Mouse (Mus musculus) G1E-ER4 (cell line): Measurements from ENCODE around the gene Klk7. TPM values are rescaled to one million over a fixed set of nuclear protein-coding genes. Genes with fewer than 3 reads are reported as not detected.

ENCODE experiments used
- GATA1 ChIP-seq: IDR thresholded peaks from one replicate; pipeline ENCODE4 v1.8.0; 2012; ENCODE audit warnings: low read length, inconsistent platforms
- polyA plus RNA-seq: library from polyadenylated mRNA; stranded (reverse); fragments of >175 nt; gene quantifications from 2 replicates; pipeline ENCODE4 v1.2.3, GENCODE M21; 2012

The Klk7 gene
- polyA plus RNA-seq = not detected in 2 replicates

DNA sequence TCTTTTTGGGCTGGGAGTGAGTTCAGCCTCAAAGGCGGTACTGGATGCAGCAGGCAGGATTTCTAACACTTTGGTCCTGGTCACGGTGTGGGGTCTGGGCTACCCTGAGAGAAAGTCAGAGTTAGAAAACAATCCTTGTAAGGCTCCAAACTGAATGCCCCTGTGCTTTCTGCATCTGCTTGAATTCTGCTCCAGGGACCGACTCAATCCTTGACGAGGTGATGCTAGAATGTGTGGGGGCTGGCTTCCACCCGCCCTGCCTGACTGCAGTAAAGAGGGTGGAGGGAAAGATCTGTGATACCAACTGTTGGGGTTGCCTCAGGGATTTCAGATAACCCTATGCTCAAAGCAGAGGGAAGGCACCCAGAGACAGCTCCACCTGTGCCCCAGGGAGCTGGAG, at the start of gene Klk7:
Klk7 (plus strand) TSS at position 301 of the 400 bp plus-strand sequence.
- no peak for TF ChIP-seq GATA1

DNA sequence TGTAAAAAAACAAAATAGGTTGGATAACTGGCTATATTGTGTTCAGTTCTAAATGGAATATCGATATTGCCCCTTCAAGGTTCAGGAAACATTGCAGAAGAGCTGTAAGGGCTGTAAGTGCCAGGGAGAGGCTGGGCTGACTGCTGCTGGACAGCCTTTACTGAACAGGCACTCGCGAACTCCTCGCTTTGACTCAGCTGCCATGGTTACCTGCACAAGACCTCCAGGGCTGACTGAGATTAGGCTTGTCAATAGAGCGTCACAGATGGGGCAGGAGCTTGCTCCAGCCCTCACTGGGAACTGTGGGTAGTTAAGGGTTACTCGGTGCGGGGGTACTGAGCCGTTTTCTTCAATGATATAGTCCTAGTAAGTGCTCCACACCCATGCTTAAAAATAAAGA, 44.6 kb upstream of the Klk7 start:
- TF ChIP-seq GATA1 = no peak

DNA sequence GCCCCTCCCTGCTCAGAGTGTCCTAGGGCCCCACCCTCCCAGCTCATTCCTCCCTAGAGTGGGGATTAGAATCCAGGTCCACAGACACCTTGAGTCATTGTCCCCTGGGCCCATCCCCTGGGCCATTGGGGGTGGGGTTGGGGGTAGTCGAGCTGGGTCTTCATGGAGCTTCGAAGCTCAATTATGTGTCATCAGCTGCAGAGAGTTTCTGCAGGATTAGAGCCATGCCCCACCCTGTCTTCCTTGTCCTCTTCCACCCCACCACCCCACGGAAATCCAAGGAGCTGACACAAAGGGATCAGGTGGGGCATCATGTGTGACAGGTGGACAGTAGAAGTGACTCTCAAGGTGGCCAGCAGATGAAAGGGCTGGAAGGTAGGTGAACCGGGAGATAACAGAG, 42.5 kb upstream of the Klk7 start, which contains the start of gene Klk12:
Klk12 (plus strand) TSS at position 301 of the 400 bp plus-strand sequence.
- no peak for TF ChIP-seq GATA1

DNA sequence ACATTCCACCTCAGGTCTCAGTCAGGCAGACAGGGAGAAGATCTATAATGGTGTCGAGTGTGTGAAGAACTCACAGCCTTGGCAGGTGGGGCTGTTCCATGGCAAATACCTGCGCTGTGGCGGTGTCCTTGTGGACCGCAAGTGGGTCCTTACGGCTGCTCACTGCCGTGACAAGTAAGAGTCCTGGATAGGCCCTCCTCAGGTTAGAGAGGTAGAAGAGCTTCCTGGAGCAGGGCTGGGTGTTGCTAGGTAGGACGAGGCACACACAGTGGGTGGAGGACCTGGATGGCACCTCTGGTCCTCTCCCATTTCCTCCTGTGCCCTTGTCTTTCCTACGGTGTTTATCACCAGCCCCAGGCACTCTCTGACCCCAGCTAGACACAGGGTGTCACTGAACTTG, 41.5 kb upstream of the Klk7 start:
- no peak for TF ChIP-seq GATA1

DNA sequence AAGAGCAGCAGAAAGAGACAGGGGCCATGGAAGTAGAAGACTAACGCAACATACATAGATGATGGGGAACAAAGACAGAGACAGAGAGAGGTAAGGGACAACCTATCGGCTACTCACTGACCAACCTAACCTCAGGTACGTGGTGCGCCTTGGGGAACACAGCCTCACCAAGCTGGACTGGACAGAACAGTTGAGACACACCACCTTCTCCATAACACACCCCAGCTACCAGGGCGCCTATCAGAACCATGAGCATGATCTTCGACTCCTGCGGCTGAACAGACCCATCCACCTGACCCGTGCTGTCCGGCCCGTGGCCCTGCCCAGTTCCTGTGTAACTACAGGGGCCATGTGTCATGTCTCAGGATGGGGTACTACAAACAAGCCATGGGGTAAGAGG, 40.4 kb upstream of the Klk7 start:
- TF ChIP-seq GATA1 = no peak

DNA sequence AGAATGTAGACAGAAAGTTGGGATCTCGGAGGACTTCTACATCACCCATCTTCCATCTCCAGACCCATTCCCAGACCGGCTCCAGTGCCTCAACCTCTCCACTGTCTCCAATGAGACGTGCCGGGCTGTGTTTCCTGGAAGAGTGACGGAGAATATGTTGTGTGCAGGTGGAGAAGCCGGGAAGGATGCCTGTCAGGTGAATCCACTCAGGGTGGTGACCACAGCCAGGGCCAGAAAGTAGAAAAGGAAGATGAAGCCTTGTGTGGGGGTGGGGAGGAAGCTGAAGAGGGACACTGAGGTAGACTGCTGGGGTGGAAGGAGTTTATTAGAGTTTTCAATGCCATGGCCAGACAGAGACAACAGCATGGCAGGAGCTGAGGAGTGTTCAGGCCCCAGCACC, 39.2 kb upstream of the Klk7 start:
- TF ChIP-seq GATA1 = no peak

DNA sequence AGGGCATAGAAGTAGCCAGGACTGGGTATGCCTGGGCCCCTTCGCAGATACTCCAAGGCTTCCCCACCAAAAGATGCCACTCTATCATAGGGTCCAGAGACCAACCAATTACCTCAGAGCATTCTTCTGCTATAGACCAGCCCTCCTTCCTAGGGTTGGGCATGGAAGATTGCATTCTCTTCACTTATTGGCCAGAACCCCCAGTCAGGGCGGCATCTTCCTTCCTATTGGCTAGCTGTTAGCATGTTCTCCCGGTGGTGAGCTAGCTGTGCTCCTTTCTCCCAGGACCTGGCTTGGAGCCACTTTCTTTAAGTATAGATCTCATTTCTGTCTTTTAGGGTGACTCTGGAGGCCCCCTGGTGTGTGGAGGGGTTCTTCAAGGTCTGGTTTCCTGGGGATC, 38.2 kb upstream of the Klk7 start:
- TF ChIP-seq GATA1 = no peak

DNA sequence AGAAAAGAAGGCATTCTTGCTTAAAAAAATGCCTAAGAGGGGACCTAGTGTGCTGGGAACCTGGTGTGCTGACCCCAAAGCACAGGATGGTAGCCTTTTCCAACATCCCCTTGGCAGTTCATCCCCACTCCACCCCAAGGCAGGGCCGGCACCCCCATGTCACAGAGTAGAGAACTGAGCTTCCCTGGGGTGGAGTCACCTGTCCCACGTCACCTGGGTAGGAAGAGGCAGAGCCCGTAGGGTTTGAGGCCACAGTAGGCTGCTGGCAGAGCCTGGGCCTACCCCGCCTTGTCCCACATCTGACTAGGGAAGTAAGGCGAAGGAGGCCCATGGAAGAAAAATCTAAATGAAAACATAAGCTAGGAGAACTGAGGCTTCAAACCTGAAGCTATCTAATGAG, 36.7 kb upstream of the Klk7 start, which contains the start of gene Klk11:
Klk11 (plus strand) TSS at position 241 of the 400 bp plus-strand sequence.
- TF ChIP-seq GATA1 = no peak

DNA sequence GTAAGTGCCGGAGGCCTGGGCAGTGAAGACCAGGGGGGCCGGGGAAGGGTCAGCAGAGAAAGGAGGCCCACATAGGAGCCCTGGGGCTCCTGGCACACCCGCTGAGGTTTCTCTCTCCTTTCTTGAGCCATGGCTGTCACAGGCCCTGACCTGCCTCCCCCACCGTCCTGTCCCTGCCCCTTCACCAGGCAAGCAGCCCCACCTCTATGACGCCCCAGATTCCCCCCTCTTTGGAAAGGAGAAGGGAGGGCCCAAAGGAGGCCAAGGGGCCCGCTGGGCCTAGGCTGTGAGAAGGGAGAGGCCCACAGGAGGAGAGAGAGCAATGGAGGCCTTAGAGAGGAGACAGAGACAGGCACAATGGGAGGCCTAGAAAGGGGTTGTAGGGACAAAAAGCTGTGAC, 36.3 kb upstream of the Klk7 start:
- no peak for TF ChIP-seq GATA1

DNA sequence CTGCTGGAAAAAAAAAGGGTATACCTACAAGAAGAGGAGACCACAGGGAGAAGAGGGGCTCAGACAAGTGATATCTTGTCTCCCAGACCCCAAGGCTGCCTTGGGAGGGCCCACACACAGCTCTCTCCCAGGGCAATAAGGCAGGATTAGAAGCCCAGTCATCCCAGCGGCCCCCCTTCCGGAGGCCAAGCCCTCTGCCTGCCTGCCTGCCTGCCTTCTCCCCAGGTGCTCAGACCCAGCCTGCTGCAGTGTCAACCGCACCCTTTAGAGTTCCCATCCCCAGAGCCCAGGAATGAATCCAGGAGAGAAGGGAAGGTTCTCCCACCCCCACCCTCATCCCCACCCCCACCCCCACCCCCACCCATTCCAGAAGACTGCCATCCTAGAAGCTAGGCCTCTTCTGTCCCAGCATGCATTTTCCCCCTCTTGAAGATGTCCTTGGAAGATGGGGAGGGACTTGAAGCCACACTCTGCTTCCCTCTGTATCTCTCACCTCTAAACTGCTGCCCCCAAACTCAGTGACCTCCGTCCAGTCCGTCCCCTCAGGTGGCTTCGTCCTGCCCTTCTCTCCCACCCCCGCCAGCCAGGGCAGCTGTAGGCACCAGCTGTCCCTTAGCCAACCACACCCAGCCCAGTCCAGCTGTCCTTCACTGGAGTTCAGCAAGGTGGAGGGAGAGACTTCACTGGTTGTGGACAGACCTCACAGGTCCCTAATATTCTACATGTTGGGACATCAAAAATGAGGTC, 35.6 kb upstream of the Klk7 start:
- no peak for TF ChIP-seq GATA1

DNA sequence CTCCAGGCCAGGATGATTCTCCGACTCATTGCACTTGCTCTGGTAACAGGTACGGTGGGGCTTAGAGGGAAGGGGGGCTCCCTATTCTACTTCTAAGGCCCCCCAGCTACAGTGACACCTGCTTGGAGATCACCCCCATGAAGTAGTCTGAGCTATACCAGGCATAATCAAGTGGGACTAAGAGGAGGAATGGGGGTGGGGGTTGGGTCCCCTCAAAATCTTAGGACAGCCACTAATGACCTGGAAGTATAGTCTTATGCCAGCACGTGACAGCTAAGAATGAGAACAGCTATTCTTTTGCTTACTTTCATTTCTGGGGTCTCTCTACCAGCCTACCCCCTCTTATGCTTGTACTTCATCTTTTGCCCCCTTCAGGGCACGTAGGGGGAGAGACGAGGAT, 34.6 kb upstream of the Klk7 start:
- no peak for TF ChIP-seq GATA1

DNA sequence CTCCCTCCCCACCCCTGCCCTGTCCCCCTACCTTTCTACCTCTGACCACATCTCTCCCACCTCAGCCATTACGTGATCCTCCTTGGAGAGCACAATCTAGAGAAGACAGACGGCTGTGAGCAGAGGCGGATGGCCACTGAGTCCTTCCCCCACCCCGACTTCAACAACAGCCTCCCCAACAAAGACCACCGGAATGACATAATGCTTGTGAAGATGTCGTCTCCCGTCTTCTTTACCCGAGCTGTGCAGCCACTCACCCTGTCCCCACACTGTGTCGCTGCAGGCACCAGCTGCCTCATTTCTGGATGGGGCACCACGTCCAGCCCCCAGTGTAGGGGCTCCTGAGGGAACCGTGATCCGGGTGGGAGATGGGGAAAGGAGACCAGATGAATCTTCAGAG, 33.7 kb upstream of the Klk7 start:
- no peak for TF ChIP-seq GATA1

DNA sequence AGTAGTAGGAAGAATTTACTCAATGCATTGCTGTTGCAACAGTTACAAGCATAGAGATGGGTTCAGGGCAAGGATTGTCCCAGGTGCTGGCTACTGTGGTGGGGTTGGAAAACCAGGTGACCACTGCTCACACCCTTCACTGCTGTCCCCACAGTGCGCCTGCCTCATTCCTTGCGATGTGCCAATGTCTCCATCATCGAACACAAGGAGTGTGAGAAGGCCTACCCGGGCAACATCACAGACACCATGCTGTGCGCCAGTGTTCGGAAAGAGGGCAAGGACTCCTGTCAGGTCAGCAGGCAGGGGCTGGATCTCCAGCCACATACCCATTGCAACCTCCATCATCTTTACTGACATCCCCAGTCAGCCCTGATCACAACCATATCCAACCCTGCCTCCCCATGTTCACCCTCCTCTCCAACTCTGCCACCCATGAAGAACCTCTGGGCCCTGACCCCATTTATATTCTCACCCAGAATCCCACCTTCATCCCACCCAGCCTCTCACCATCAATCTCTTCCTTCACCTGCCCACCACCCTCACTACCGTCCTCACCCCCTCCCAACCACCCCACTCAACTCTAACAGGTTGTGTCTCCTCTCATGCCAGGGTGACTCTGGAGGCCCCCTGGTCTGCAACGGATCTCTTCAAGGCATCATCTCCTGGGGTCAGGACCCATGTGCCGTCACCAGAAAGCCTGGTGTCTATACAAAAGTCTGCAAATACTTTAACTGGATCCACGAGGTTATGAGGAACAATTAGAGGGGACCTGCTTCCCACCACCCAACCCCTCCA, 32.7 kb upstream of the Klk7 start:
- TF ChIP-seq GATA1 = no peak

DNA sequence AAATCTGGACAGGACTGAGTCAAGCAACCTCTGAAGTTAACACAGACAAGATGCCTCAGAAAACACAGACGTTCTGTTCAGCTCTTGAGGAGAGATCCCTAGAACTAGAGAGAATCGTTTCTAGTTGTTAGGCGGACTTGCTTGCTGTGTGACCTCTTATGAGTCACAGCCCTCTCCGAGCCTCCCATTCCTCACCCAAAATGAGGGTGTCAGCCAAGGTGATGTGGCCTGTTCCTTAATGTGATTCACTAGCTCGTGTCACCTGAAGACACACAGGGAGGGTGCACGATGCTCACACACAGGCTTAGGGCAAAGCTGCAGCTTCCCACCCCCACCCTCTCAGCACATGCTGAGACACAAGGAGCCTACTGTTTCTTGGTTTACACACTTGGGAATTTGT, 30.9 kb upstream of the Klk7 start:
- no peak for TF ChIP-seq GATA1

DNA sequence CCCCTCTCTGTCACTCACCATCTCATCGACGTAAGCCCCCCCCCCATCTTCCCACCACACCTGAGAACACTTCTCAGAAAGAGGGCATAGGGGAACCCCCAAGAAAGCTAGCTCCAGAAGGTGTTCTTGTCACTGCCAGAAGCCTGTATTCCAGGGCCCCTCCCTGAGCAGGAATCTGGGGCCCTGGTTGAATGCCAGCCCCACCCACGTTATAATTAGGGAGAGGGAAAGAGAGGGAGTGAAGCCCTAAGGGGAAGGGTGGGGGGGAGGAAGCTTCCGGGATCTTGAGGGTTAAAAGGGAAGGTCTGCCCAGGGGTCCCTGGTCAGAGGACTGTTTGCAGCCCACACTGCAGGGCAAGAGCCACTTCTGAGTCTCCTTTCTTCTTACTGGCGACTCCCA, 30.3 kb upstream of the Klk7 start, which contains the start of gene Klk10:
Klk10 (plus strand) TSS at position 290 of the 400 bp plus-strand sequence.
- no peak for TF ChIP-seq GATA1

DNA sequence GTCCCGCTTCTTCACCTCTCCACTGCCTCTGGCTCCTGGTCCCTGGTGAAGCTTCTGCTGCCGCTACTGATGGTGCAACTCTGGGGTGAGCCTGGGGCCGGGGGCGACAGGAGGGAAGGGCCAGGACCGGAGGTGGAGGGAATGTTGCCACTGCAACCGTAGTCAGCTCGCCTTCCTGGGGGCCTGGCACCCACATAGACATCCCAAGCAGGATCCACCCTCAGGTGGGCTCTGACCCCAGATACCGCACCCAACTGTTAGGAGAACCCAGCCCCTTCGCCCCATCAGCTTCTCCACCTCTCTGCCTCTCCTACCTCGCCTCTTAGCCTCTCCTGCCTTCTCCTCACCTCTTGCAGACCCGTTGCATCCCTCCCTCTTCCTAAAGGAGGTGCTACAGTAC, 29.6 kb upstream of the Klk7 start:
- no peak for TF ChIP-seq GATA1
